9 mouse cellular contexts compared by ENCODE assay signal in genomic region chr2:136059029-136059669, GRCm38 (mm10). TPM values are rescaled to one million over a fixed set of nuclear protein-coding genes. Genes with fewer than 3 reads are reported as not detected.
DNase-seq lines count a peak whose midpoint lies in the region; ATAC-seq and TF ChIP-seq lines count a peak whose summit lies in the region.
"Had no signal": no experiment of that assay in that cellular context is flagged by ENCODE, and none has a peak within 500 bp of the region (broad histone marks: within the 10 kb centered on the region; RNA-seq: fewer than 3 reads in every experiment).

No protein-coding gene starts in this region.

- H3K27ac ChIP-seq in kidney, embryonic 16.5 days (ENCODE audit: low read length) = no peak overlapping the region
- H3K27ac ChIP-seq in forebrain, postnatal 0 days (ENCODE audit: low read depth, low read length) = no peak overlapping the region
- H3K27ac ChIP-seq in midbrain, embryonic 15.5 days = no peak overlapping the region

- WGBS in kidney, embryonic 16.5 days = under 1% methylated on average over 37 of the region's 37 CpGs
- 2% methylated on average over 37 of the region's 37 CpGs for WGBS in forebrain, postnatal 0 days
- 1% methylated on average over 37 of the region's 37 CpGs for WGBS in midbrain, embryonic 15.5 days

- peak overlapping the region; percentile 38 for H3K4me3 ChIP-seq in kidney, embryonic 16.5 days (ENCODE audit: low read length)
- peak overlapping the region; percentile 38 for H3K4me3 ChIP-seq in forebrain, postnatal 0 days (ENCODE audit: low read depth, low read length)
- peak overlapping the region; percentile 38 for H3K4me3 ChIP-seq in midbrain, embryonic 15.5 days
- H3K4me3 ChIP-seq: myocyte had no signal

- peak overlapping the region; percentile 58 for H3K4me2 ChIP-seq in kidney, embryonic 16.5 days (replicated peaks; ENCODE audit: low read depth, low read length)
- H3K4me2 ChIP-seq in forebrain, postnatal 0 days (ENCODE audit: low read depth) = peak overlapping the region; percentile 79
- peak overlapping the region; percentile 76 for H3K4me2 ChIP-seq in midbrain, embryonic 15.5 days

- TF ChIP-seq CTCF in forebrain, postnatal 0 days (IDR thresholded peaks at IDR 0.05; ENCODE audit: low read depth) = no peak

- peak overlapping the region; percentile 50; the same call in 1 of the 2 replicates for H3K9ac ChIP-seq in kidney, embryonic 16.5 days (replicated peaks; ENCODE audit: low read length)
- H3K9ac ChIP-seq in forebrain, postnatal 0 days = peak overlapping the region; percentile 37
- H3K9ac ChIP-seq in midbrain, embryonic 15.5 days = peak overlapping the region; percentile 17; the same call in 1 of the 2 replicates

- DNase-seq in kidney, postnatal 25 days = no peak
- peak; percentile 17 for DNase-seq in embryo, embryonic 10 days (ENCODE audit: low spot score)
- no peak for DNase-seq in forebrain, postnatal 0 days
- DNase-seq in adrenal gland, postnatal 25 days = no peak
- DNase-seq in kidney, adult 18-20 months = no peak

- H3K9me3 ChIP-seq in kidney, embryonic 16.5 days (ENCODE audit: low read length) = no peaks in the 10 kb centered on the region
- no peaks in the 10 kb centered on the region for H3K9me3 ChIP-seq in forebrain, postnatal 0 days (ENCODE audit: low read length)
- H3K9me3 ChIP-seq in midbrain, embryonic 15.5 days = no peaks in the 10 kb centered on the region

- H3K27me3 ChIP-seq in kidney, embryonic 16.5 days (ENCODE audit: insufficient read depth, low read length) = peaks cover 35% of the 10 kb centered on the region
- H3K27me3 ChIP-seq in forebrain, postnatal 0 days (ENCODE audit: insufficient read depth, low read length) = peaks cover 14% of the 10 kb centered on the region; the same call in 1 of the 2 replicates
- peaks cover 15% of the 10 kb centered on the region for H3K27me3 ChIP-seq in midbrain, embryonic 15.5 days (replicated peaks)

- no peaks in the 10 kb centered on the region for H3K36me3 ChIP-seq in kidney, embryonic 16.5 days (ENCODE audit: insufficient read depth, low read length)
- no peaks in the 10 kb centered on the region for H3K36me3 ChIP-seq in forebrain, postnatal 0 days (ENCODE audit: insufficient read depth)
- H3K36me3 ChIP-seq in midbrain, embryonic 15.5 days (replicated peaks) = no peaks in the 10 kb centered on the region

- peaks cover 16% of the 10 kb centered on the region for H3K4me1 ChIP-seq in kidney, embryonic 16.5 days (ENCODE audit: insufficient read depth, low read length)
- peaks cover 5% of the 10 kb centered on the region for H3K4me1 ChIP-seq in forebrain, postnatal 0 days (ENCODE audit: insufficient read depth)
- peaks cover 21% of the 10 kb centered on the region for H3K4me1 ChIP-seq in midbrain, embryonic 15.5 days

- peak; percentile 25; the same call in 1 of the 2 replicates for ATAC-seq in kidney, embryonic 16.5 days (ENCODE audit: low FRiP score, low TSS enrichment)
- ATAC-seq in forebrain, postnatal 0 days = peak; percentile 36; the same call in 1 of the 2 replicates
- peak; percentile 18; the same call in 1 of the 2 replicates for ATAC-seq in midbrain, embryonic 15.5 days (replicated peaks)
- ATAC-seq in erythroblast, adult 5-6 weeks (replicated peaks; ENCODE audit: low FRiP score, poor library complexity, severe bottlenecking) = no peak

RNA-seq across cellular contexts. Expression of gene Lamp5, which starts 7.1 kb away (rescaled TPM):
- 5.4 and 6.7 TPM in 2 replicates for polyA plus RNA-seq in kidney, embryonic 16.5 days (2015; fragmentation: Nextera tagmentation; extraction: Ambion mirVana)
- total RNA-seq in forebrain, postnatal 0 days (2014; rRNA removed) = 1.5 and 2.6 TPM in 2 replicates
- polyA plus RNA-seq in forebrain, postnatal 0 days (2015; fragmentation: Nextera tagmentation; extraction: Ambion mirVana) = 4.6 and 5.3 TPM in 2 replicates
- 7.1 TPM in 2 replicates for polyA plus RNA-seq in midbrain, embryonic 15.5 days (2015; fragmentation: Nextera tagmentation; extraction: Ambion mirVana)
- total RNA-seq in adrenal gland, postnatal 25 days (2021) = not detected in 2 replicates
- total RNA-seq in erythroblast, adult 5-6 weeks (2015; ENCODE audit: low replicate concordance) = not detected in 2 replicates
- not detected in 2 replicates for total RNA-seq in erythroblast, adult 5-6 weeks (2017; ENCODE audit: low replicate concordance)
- polyA plus RNA-seq: myocyte had no signal
